Mouse (Mus musculus) layer of hippocampus, adult 8-10 months (tissue): ENCODE measurements around the gene Dbf4. TPM values are rescaled to one million over a fixed set of nuclear protein-coding genes. Genes with fewer than 3 reads are reported as not detected.

Experiments
- DNase-seq, 2 experiments: peaks; one replicate each; pipeline ENCODE4 v3.0.0; 2022; ENCODE audit warnings: low spot score in 2 of 2
- total RNA-seq, 4 experiments: library from RNA; stranded (reverse); gene quantifications; 2 replicates each; pipeline ENCODE4 v1.2.4; 2022

Dbf4 gene
- total RNA-seq, result 1 to 10 TPM; 1.7 to 2.9 (median 2.0) TPM

- DNase-seq, result peak; percentile 73 to 84
Observed at GRCm38 (mm10) chr5:8422157-8422931, at the start of gene Dbf4, which contains the start of gene Slc25a40. Gene Dbf4, minus strand, starts transcription at chr5:8422716. Gene Slc25a40, plus strand, starts transcription at chr5:8422850.

GRCm38 (mm10) chr5:8456561-8456960, 34.0 kb upstream of the Dbf4 start:
- DNase-seq, result no peak

DNA sequence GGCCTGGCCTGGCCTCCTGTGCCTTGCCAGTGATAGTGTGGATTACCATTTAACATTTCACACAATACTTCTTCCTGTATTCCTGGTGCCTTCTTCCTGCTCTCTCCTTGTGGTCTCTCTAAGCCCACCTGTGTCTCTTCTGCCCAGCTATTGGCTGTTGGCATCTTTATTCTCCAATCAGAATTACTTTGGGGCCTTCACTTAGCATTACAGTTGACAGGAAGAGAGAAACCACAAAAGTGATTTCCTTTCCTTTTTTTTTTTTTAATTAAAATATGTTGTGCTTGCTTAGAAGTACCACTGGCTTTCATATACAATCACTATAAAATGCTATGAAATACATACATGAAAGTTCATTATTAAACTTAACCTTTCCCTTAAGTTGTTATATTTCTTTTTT, 33.0 kb upstream of the Dbf4 start:
- no peak for DNase-seq

GRCm38 (mm10) chr5:8439095-8439494, 16.6 kb upstream of the Dbf4 start:
- DNase-seq, result no peak

DNA sequence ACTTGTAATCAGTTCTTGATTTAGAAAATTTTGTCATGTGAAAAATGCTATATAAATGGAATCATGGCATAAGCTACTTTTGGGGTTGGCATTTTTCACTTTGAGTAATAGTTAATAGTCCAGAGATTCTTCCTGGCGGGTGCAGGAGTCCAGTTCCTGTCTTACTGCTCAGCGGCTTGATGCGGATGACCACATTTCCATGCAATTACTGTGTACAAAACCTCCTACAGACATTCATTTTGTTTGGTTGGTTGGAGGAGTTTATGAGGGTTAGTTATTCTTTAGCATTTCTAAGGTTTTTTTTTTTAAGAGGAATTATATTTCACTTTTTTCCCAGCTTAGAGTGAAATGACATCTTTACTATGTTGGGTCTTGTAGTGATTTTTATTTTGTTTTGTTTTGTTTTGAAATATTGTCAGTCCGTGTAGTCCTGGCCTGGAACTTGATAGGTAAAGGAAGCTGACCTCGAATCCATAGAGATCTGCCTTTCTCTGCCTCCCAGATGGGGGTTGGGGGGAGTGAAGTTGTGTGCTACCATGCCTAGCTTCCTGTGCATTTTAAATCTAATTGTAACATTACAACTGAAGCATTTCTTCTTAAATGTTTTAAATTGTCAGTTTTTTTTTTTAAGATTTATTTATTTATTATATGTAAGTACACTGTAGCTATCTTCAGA, 15.1 kb upstream of the Dbf4 start:
- no peak for DNase-seq

- DNase-seq, result no peak
Observed at GRCm38 (mm10) chr5:8425899-8426298, 3.4 kb upstream of the Dbf4 start.

GRCm38 (mm10) chr5:8424116-8424515, 1.6 kb upstream of the Dbf4 start:
- DNase-seq, result no peak

GRCm38 (mm10) chr5:8422932-8423928, 714 bp upstream of the Dbf4 start:
- no peak for DNase-seq

DNA sequence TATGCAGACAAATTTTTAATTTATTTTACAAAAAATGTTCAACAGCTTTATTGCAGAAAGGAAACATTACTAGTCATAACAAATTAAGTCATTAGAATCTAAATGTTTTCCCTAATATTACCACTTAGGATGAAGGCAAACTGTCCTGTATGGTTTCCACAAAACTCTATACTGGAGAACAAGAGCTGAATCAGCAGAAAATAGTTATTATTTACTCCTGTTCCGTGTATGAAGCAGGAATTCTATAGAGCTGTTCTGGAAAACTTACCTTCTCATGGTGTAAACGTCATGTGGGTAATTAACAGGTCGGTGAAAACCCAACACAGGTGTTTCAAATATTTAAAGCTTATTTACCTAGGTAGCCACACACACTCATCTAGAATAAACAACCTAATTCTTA, 1.1 kb downstream of the Dbf4 start:
- DNase-seq, result no peak

GRCm38 (mm10) chr5:8417443-8417842, 5.1 kb downstream of the Dbf4 start:
- DNase-seq, result no peak

DNA sequence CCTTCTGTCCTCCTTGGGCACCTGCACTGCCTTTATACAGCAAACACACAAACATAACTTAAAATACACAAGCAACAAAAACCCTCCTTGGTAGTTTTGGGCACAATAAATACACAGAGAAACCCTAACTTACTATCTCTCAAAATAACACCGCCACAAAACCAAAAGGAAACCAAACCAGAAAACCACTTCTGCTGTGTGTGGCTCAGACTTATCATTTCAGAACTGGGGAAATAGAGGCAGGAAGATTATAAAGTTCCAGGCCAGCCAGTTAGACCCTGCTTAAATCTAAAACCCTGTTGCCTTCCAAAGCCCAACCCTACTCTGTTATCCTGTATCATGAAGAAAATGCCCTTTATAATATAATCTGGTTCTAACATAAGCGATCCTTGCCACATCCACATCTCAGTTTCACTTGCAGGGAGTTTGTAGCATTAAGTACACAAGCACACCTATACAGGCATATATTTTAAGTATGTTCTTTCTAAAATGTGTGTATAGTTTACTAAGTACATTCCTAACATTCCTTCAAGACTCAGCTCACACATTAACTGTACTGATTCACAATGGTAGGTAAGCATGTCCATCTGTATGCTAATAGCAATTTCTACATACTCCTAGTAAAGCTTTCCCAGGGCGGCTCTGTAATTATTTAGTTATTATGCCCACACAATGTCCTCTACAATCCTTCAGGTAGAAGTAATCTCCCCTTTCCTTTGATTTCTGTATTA, 5.7 kb downstream of the Dbf4 start:
- no peak for DNase-seq

DNA sequence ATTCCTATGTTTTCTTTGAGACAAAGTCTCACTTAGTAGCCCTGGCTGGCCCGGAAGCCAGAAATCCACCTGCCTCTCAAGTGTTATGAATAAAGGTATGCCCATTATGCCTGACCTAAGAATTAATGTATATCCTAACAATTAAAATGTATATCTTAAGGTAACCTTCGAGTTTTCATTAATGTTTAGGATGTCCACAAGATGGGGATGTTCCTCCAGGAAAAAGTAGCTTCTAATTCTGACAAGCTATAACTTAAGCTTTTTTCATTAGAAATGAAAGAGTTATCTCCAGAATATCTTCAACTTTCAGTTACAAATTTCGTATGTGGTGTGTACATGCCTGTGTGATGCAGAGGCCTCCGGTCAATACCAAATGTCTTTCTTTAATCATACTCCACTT, 13.8 kb downstream of the Dbf4 start:
- no peak for DNase-seq

GRCm38 (mm10) chr5:8397587-8398249, 24.8 kb downstream of the Dbf4 start:
- DNase-seq, result no peak

GRCm38 (mm10) chr5:8393891-8394583, 28.5 kb downstream of the Dbf4 start:
- DNase-seq, result no peak

DNA sequence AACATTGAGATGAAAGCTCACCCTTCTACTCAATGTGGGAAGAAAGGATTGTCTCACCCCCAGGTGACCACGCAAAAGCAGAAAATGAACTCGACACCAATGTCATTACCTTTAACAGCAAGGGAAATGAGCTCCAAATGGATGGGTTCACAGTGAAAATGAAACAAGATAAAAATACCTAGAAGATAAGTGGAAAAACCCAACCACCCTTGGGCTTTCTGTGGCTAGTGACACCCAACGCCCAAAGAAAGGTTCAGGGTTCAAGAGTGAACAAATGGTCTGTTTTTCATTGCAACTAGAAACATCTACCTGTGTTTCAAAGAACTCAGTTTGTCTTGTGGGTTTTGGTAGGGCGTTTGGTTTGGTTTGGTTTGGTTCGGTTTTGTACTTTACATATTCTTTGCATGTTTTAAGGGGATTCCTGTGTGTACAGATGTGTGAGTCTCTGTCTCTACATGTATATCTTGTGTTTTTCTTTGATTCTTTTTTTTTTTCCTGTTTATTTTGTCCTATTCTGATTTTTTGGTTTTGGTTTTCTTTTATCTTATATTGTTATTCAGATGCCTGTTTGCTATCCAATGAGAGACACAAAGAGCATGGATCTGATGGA, 48.1 kb downstream of the Dbf4 start:
- no peak for DNase-seq

GRCm38 (mm10) chr5:8373415-8373814, 49.1 kb downstream of the Dbf4 start:
- DNase-seq, result no peak

DNA sequence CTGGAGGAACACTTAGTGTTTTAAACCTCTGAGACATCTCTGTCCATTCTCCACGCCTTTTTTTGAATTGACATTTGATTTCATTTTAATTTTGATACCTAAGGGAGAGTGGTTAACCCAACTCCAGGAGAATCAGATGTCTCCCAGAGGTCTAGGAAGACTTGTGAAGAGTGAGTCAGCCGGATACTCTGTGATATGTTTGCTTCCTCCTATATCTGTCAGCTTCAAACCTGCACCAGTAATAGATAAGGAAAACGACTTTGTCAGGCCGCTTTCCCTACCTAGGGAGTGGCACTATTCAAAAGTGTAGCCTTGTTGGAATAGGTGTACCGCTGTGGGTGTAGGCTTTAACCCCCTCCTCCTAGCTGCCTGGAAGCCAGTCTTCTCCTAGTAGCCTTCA, 53.7 kb downstream of the Dbf4 start:
- no peak for DNase-seq

DNA sequence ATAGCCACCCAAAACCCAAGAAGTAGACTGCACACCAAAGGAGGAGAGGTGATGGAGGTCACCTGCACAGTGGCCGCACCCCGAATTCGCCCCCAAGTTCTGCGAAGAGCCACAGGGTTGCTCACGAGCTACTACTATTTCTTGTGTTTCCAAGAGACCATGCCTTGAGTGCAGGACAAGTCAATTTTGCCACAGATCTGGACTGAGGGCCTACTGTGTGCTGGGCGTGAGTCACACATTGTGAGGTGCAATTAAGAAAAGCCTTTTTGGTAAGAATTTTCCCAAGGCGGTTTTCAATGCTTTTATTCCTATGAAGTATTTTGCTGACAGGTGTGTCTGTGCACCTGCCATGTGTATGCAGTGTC, 54.2 kb downstream of the Dbf4 start:
- no peak for DNase-seq

GRCm38 (mm10) chr5:8367614-8368327, 54.7 kb downstream of the Dbf4 start, which contains the start of gene Adam22:
Gene Adam22, minus strand, starts transcription at chr5:8368160.
- peak; percentile 92 for DNase-seq
